Mouse (Mus musculus) right cerebral cortex, postnatal 14 days (tissue): ENCODE data around the gene Gss.
A peak's percentile ranks its signal among the peaks of the same experiment; 100 is the strongest.
"Not testable (repeated sequence)": the region's sequence is repeated elsewhere in the genome, so short reads cannot be mapped to it uniquely, and the experiment has no call there.

Experiments used
- DNase-seq: peaks from one replicate; pipeline ENCODE4 v3.0.0; 2022

Gene Gss

GRCm38 (mm10) chr2:155613953-155614352 lies 21.3 kb upstream of the Gss start:
- DNase-seq, result no peak

GRCm38 (mm10) chr2:155613326-155613755 lies 20.7 kb upstream of the Gss start:
- DNase-seq, result peak; percentile 55

- no peak for DNase-seq
Measured at GRCm38 (mm10) chr2:155611834-155612550, 19.4 kb upstream of the Gss start.

- DNase-seq, result no peak
Measured at GRCm38 (mm10) chr2:155610978-155611377, 18.4 kb upstream of the Gss start, which contains the start of gene Myh7b. Gene Myh7b (plus strand): TSS chr2:155611212.

GRCm38 (mm10) chr2:155606360-155606759 lies 13.8 kb upstream of the Gss start:
- DNase-seq, result no peak

GRCm38 (mm10) chr2:155605236-155605589 lies 12.6 kb upstream of the Gss start:
- DNase-seq, result not testable (repeated sequence)

GRCm38 (mm10) chr2:155604560-155605235 lies 12.1 kb upstream of the Gss start:
- no peak for DNase-seq

GRCm38 (mm10) chr2:155603707-155604106 lies 11.1 kb upstream of the Gss start:
- DNase-seq, result no peak

- no peak for DNase-seq
Measured at GRCm38 (mm10) chr2:155595516-155595915, 2.9 kb upstream of the Gss start.

GRCm38 (mm10) chr2:155592854-155593283 lies 259 bp upstream of the Gss start:
- no peak for DNase-seq

GRCm38 (mm10) chr2:155591676-155592075 lies 934 bp downstream of the Gss start:
- DNase-seq, result no peak

- DNase-seq, result no peak
Measured at GRCm38 (mm10) chr2:155590876-155591275, 1.7 kb downstream of the Gss start.

GRCm38 (mm10) chr2:155589521-155589920 lies 3.1 kb downstream of the Gss start:
- DNase-seq, result no peak

- no peak for DNase-seq
Measured at GRCm38 (mm10) chr2:155588136-155588535, 4.5 kb downstream of the Gss start.

- DNase-seq, result no peak
Measured at GRCm38 (mm10) chr2:155585486-155585885, 7.1 kb downstream of the Gss start.

- DNase-seq, result no peak
Measured at GRCm38 (mm10) chr2:155585082-155585481, 7.5 kb downstream of the Gss start.

- peak; percentile 51 for DNase-seq
Measured at GRCm38 (mm10) chr2:155583927-155584530, 8.6 kb downstream of the Gss start.

- DNase-seq, result no peak
Measured at GRCm38 (mm10) chr2:155582996-155583395, 9.6 kb downstream of the Gss start.

- no peak for DNase-seq
Measured at GRCm38 (mm10) chr2:155582384-155582995, 10.1 kb downstream of the Gss start.

GRCm38 (mm10) chr2:155580331-155580730 lies 12.3 kb downstream of the Gss start:
- no peak for DNase-seq

- DNase-seq, result no peak
Measured at GRCm38 (mm10) chr2:155576656-155577055, 16.0 kb downstream of the Gss start.

GRCm38 (mm10) chr2:155574700-155575099 lies 17.9 kb downstream of the Gss start:
- DNase-seq, result peak; percentile 19

- DNase-seq, result no peak
Measured at GRCm38 (mm10) chr2:155573996-155574395, 18.6 kb downstream of the Gss start.

- no peak for DNase-seq
Measured at GRCm38 (mm10) chr2:155573001-155573400, 19.6 kb downstream of the Gss start.
